Comparison of ENCODE assay signal across 26 mouse cellular contexts in the genomic region with DNA sequence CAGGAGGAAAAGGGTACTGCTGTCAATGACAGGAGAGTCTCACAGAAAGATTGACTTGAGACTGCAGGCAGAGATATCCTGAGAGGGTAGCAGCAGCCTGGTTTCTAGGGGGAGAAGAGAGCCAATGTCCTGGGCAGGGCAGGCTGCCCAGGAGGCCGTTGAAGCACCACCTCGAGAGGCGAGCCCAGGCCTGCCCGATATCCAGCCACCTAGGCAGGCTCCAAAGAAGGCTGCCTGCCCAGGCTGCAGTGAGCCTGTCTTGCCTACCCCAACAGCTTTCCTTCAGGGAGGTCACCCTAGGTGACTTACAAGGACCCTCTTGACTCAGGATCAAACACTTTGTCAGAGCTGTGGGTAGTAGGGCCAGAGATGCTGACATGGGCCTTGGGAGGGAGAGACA. TPM values are rescaled to one million over a fixed set of nuclear protein-coding genes. Genes with fewer than 3 reads are reported as not detected.
DNase-seq lines count a peak whose midpoint lies in the region; ATAC-seq and TF ChIP-seq lines count a peak whose summit lies in the region.
"Had no signal": no experiment of that assay in that cellular context is flagged by ENCODE, and none has a peak within 500 bp of the region (broad histone marks: within the 10 kb centered on the region; RNA-seq: fewer than 3 reads in every experiment).

No protein-coding gene starts in this region.

- no peak for TF ChIP-seq EP300 in stomach, postnatal 0 days (optimal IDR thresholded peaks at IDR 0.05)

- no peak overlapping the region for H3K4me3 ChIP-seq in forebrain, embryonic 13.5 days
- H3K4me3 ChIP-seq in forebrain, embryonic 15.5 days, result no peak overlapping the region
- H3K4me3 ChIP-seq in limb, embryonic 15.5 days, result no peak overlapping the region
- H3K4me3 ChIP-seq in limb, embryonic 10.5 days, result no peak overlapping the region
- no peak overlapping the region for H3K4me3 ChIP-seq in neural tube, embryonic 13.5 days
- no peak overlapping the region for H3K4me3 ChIP-seq in neural tube, embryonic 15.5 days (replicated peaks)
- H3K4me3 ChIP-seq in embryonic facial prominence, embryonic 13.5 days, result no peak overlapping the region
- H3K4me3 ChIP-seq in stomach, postnatal 0 days (ENCODE audit: low read depth, low read length), result no peak overlapping the region
- H3K4me3 ChIP-seq: heart, embryonic 15.5 days; neural tube, embryonic 12.5 days had no signal

- H3K9me3 ChIP-seq in forebrain, embryonic 13.5 days (replicated peaks), result no peaks in the 10 kb centered on the region
- H3K9me3 ChIP-seq in forebrain, embryonic 15.5 days, result no peaks in the 10 kb centered on the region
- no peaks in the 10 kb centered on the region for H3K9me3 ChIP-seq in limb, embryonic 15.5 days
- no peaks in the 10 kb centered on the region for H3K9me3 ChIP-seq in limb, embryonic 10.5 days (replicated peaks)
- H3K9me3 ChIP-seq in neural tube, embryonic 13.5 days, result no peaks in the 10 kb centered on the region
- no peaks in the 10 kb centered on the region for H3K9me3 ChIP-seq in neural tube, embryonic 15.5 days (replicated peaks)
- no peaks in the 10 kb centered on the region for H3K9me3 ChIP-seq in embryonic facial prominence, embryonic 13.5 days
- no peaks in the 10 kb centered on the region for H3K9me3 ChIP-seq in stomach, postnatal 0 days (ENCODE audit: control insufficient read depth, low read length)
- H3K9me3 ChIP-seq: heart, embryonic 15.5 days; midbrain, embryonic 12.5 days; neural tube, embryonic 12.5 days had no signal

- H3K4me2 ChIP-seq in forebrain, embryonic 13.5 days, result no peak overlapping the region
- H3K4me2 ChIP-seq in forebrain, embryonic 15.5 days (replicated peaks), result no peak overlapping the region
- H3K4me2 ChIP-seq in limb, embryonic 15.5 days, result no peak overlapping the region
- H3K4me2 ChIP-seq in neural tube, embryonic 13.5 days, result no peak overlapping the region
- no peak overlapping the region for H3K4me2 ChIP-seq in neural tube, embryonic 15.5 days
- H3K4me2 ChIP-seq in embryonic facial prominence, embryonic 13.5 days, result peak overlapping the region; percentile 80; the same call in 1 of the 2 replicates
- no peak overlapping the region; the same call in 1 of the 2 replicates for H3K4me2 ChIP-seq in stomach, postnatal 0 days (replicated peaks; ENCODE audit: low read depth)

- no peak for ATAC-seq in forebrain, embryonic 13.5 days
- no peak for ATAC-seq in forebrain, embryonic 15.5 days (replicated peaks)
- no peak for ATAC-seq in limb, embryonic 15.5 days (ENCODE audit: insufficient number of reproducible peaks, low FRiP score, low TSS enrichment, low read depth)
- ATAC-seq in neural tube, embryonic 13.5 days (ENCODE audit: low read depth), result no peak
- no peak for ATAC-seq in neural tube, embryonic 15.5 days (ENCODE audit: low FRiP score)
- ATAC-seq in embryonic facial prominence, embryonic 13.5 days (ENCODE audit: insufficient number of reproducible peaks, insufficient read depth, low FRiP score, low TSS enrichment, low read depth), result no peak
- ATAC-seq in stomach, postnatal 0 days (ENCODE audit: low FRiP score, low TSS enrichment), result no peak
- ATAC-seq: CD4-positive, CD25-positive, alpha-beta regulatory T cell, adult 4 months; inflammation-experienced regulatory T-cells, adult 6 months had no signal

- H3K4me1 ChIP-seq in forebrain, embryonic 13.5 days, result peaks cover 19% of the 10 kb centered on the region
- peaks cover 20% of the 10 kb centered on the region for H3K4me1 ChIP-seq in forebrain, embryonic 15.5 days
- H3K4me1 ChIP-seq in limb, embryonic 15.5 days, result peaks cover 33% of the 10 kb centered on the region
- H3K4me1 ChIP-seq in limb, embryonic 10.5 days, result peaks cover 55% of the 10 kb centered on the region
- H3K4me1 ChIP-seq in neural tube, embryonic 13.5 days (replicated peaks), result peaks cover 45% of the 10 kb centered on the region
- H3K4me1 ChIP-seq in neural tube, embryonic 15.5 days, result peaks cover 23% of the 10 kb centered on the region
- H3K4me1 ChIP-seq in embryonic facial prominence, embryonic 13.5 days, result peaks cover 39% of the 10 kb centered on the region
- H3K4me1 ChIP-seq in stomach, postnatal 0 days (replicated peaks; ENCODE audit: control insufficient read depth, insufficient read depth), result 0 out of 2 replicates have a peak, but pooled peaks cover 2% of the 10 kb centered on the region

- 93% methylated on average over 4 of the region's 4 CpGs for WGBS in forebrain, embryonic 13.5 days
- WGBS in forebrain, embryonic 15.5 days, result 90% methylated on average over 4 of the region's 4 CpGs
- WGBS in limb, embryonic 15.5 days, result 79% methylated on average over 4 of the region's 4 CpGs
- 85% methylated on average over 4 of the region's 4 CpGs for WGBS in limb, embryonic 10.5 days
- 86% methylated on average over 4 of the region's 4 CpGs for WGBS in neural tube, embryonic 13.5 days
- 93% methylated on average over 4 of the region's 4 CpGs for WGBS in neural tube, embryonic 15.5 days
- 70% methylated on average over 4 of the region's 4 CpGs for WGBS in embryonic facial prominence, embryonic 13.5 days
- 83% methylated on average over 4 of the region's 4 CpGs for WGBS in stomach, postnatal 0 days

- H3K9ac ChIP-seq in forebrain, embryonic 13.5 days, result 0 out of 2 replicates have a peak overlapping the region, but pooled peaks have one; percentile 17
- H3K9ac ChIP-seq in forebrain, embryonic 15.5 days (replicated peaks), result no peak overlapping the region
- no peak overlapping the region for H3K9ac ChIP-seq in limb, embryonic 15.5 days
- peak overlapping the region; percentile 41; the same call in 1 of the 2 replicates for H3K9ac ChIP-seq in neural tube, embryonic 13.5 days
- H3K9ac ChIP-seq in neural tube, embryonic 15.5 days (replicated peaks), result no peak overlapping the region
- H3K9ac ChIP-seq in embryonic facial prominence, embryonic 13.5 days, result no peak overlapping the region
- H3K9ac ChIP-seq in stomach, postnatal 0 days (ENCODE audit: low read length), result no peak overlapping the region
- H3K9ac ChIP-seq: heart, embryonic 15.5 days; liver, embryonic 14.5 days; midbrain, embryonic 12.5 days; neural tube, embryonic 12.5 days had no signal

- H3K27ac ChIP-seq in forebrain, embryonic 13.5 days, result no peak overlapping the region
- no peak overlapping the region for H3K27ac ChIP-seq in forebrain, embryonic 15.5 days (replicated peaks)
- H3K27ac ChIP-seq in limb, embryonic 15.5 days, result 0 out of 2 replicates have a peak overlapping the region, but pooled peaks have one; percentile 17
- H3K27ac ChIP-seq in limb, embryonic 10.5 days, result no peak overlapping the region
- H3K27ac ChIP-seq in neural tube, embryonic 13.5 days (replicated peaks), result no peak overlapping the region
- no peak overlapping the region for H3K27ac ChIP-seq in neural tube, embryonic 15.5 days (replicated peaks)
- H3K27ac ChIP-seq in embryonic facial prominence, embryonic 13.5 days, result no peak overlapping the region
- no peak overlapping the region for H3K27ac ChIP-seq in stomach, postnatal 0 days (replicated peaks)
- H3K27ac ChIP-seq: heart, embryonic 15.5 days; hindbrain, embryonic 14.5 days; liver, embryonic 14.5 days; midbrain, embryonic 12.5 days; neural tube, embryonic 12.5 days had no signal

- no peak for DNase-seq in limb, embryonic 10.5 days (ENCODE audit: low spot score)
- no peak for DNase-seq in stomach, postnatal 0 days (ENCODE audit: low spot score)
- DNase-seq: adrenal gland, postnatal 14 days; cerebellum, adult 11 months; embryo, embryonic 11 days; gastrocnemius, postnatal 14 days; kidney, adult 11 months; layer of hippocampus, postnatal 36 days; left cerebral cortex, postnatal 4 days; liver; lung, embryonic 14.5 days; retina, postnatal 1 day; right cerebral cortex, postnatal 14 days had no signal

- no peaks in the 10 kb centered on the region for H3K27me3 ChIP-seq in forebrain, embryonic 13.5 days
- no peaks in the 10 kb centered on the region for H3K27me3 ChIP-seq in forebrain, embryonic 15.5 days
- H3K27me3 ChIP-seq in limb, embryonic 15.5 days, result no peaks in the 10 kb centered on the region
- no peaks in the 10 kb centered on the region for H3K27me3 ChIP-seq in limb, embryonic 10.5 days (ENCODE audit: low read depth, poor library complexity, severe bottlenecking)
- no peaks in the 10 kb centered on the region for H3K27me3 ChIP-seq in neural tube, embryonic 13.5 days
- H3K27me3 ChIP-seq in neural tube, embryonic 15.5 days (replicated peaks), result no peaks in the 10 kb centered on the region
- no peaks in the 10 kb centered on the region for H3K27me3 ChIP-seq in embryonic facial prominence, embryonic 13.5 days
- H3K27me3 ChIP-seq in stomach, postnatal 0 days (ENCODE audit: control insufficient read depth, insufficient read depth, low read length), result no peaks in the 10 kb centered on the region
- H3K27me3 ChIP-seq: neural tube, embryonic 12.5 days had no signal

- TF ChIP-seq CTCF in stomach, postnatal 0 days (IDR thresholded peaks at IDR 0.05; ENCODE audit: low read depth), result no peak

- no peaks in the 10 kb centered on the region for H3K36me3 ChIP-seq in forebrain, embryonic 13.5 days (ENCODE audit: poor library complexity, severe bottlenecking)
- no peaks in the 10 kb centered on the region for H3K36me3 ChIP-seq in forebrain, embryonic 15.5 days
- no peaks in the 10 kb centered on the region for H3K36me3 ChIP-seq in limb, embryonic 15.5 days
- H3K36me3 ChIP-seq in limb, embryonic 10.5 days, result no peaks in the 10 kb centered on the region
- no peaks in the 10 kb centered on the region for H3K36me3 ChIP-seq in neural tube, embryonic 13.5 days
- no peaks in the 10 kb centered on the region for H3K36me3 ChIP-seq in neural tube, embryonic 15.5 days
- H3K36me3 ChIP-seq in embryonic facial prominence, embryonic 13.5 days, result no peaks in the 10 kb centered on the region; the same call in 1 of the 2 replicates
- no peaks in the 10 kb centered on the region for H3K36me3 ChIP-seq in stomach, postnatal 0 days (ENCODE audit: control insufficient read depth, insufficient read depth, low read length)
- H3K36me3 ChIP-seq: heart, embryonic 15.5 days; midbrain, embryonic 12.5 days; neural tube, embryonic 12.5 days had no signal

RNA-seq across cellular contexts. Expression of a gene that starts 1.7 kb away (rescaled TPM):
- polyA plus RNA-seq in forebrain, embryonic 13.5 days (2015; fragmentation: Nextera tagmentation; extraction: Ambion mirVana), result 57.1 and 61.2 TPM in 2 replicates
- 59.0 and 63.2 TPM in 2 replicates for polyA plus RNA-seq in forebrain, embryonic 15.5 days (2015; fragmentation: Nextera tagmentation; extraction: Ambion mirVana)
- 70.5 and 71.2 TPM in 2 replicates for polyA plus RNA-seq in limb, embryonic 15.5 days (2015; fragmentation: Nextera tagmentation; extraction: Ambion mirVana)
- polyA plus RNA-seq in limb, embryonic 10.5 days (2016; fragmentation: Nextera tagmentation; extraction: Ambion mirVana), result 76.7 and 79.7 TPM in 2 replicates
- 55.1 and 74.8 TPM in 2 replicates for polyA plus RNA-seq in neural tube, embryonic 13.5 days (2015; fragmentation: Nextera tagmentation; extraction: Ambion mirVana)
- 62.4 and 66.8 TPM in 2 replicates for polyA plus RNA-seq in neural tube, embryonic 15.5 days (2015; fragmentation: Nextera tagmentation; extraction: Ambion mirVana)
- polyA plus RNA-seq in embryonic facial prominence, embryonic 13.5 days (2015; fragmentation: Nextera tagmentation; extraction: Ambion mirVana), result 83.4 and 103 TPM in 2 replicates
- 78.6 and 82.7 TPM in 2 replicates for polyA plus RNA-seq in stomach, postnatal 0 days (2015; fragmentation: Nextera tagmentation; extraction: Ambion mirVana)

RNA-seq across cellular contexts. Expression of a gene that starts 10.7 kb away (rescaled TPM):
- polyA plus RNA-seq in forebrain, embryonic 13.5 days (2015; fragmentation: Nextera tagmentation; extraction: Ambion mirVana), result 4.1 TPM in 2 replicates
- 8.3 and 9.1 TPM in 2 replicates for polyA plus RNA-seq in forebrain, embryonic 15.5 days (2015; fragmentation: Nextera tagmentation; extraction: Ambion mirVana)
- polyA plus RNA-seq in limb, embryonic 15.5 days (2015; fragmentation: Nextera tagmentation; extraction: Ambion mirVana), result 10.3 and 11.6 TPM in 2 replicates
- polyA plus RNA-seq in limb, embryonic 10.5 days (2016; fragmentation: Nextera tagmentation; extraction: Ambion mirVana), result 3.5 and 4.5 TPM in 2 replicates
- 8.6 and 9.6 TPM in 2 replicates for polyA plus RNA-seq in neural tube, embryonic 13.5 days (2015; fragmentation: Nextera tagmentation; extraction: Ambion mirVana)
- polyA plus RNA-seq in neural tube, embryonic 15.5 days (2015; fragmentation: Nextera tagmentation; extraction: Ambion mirVana), result 13.6 and 14.8 TPM in 2 replicates
- polyA plus RNA-seq in embryonic facial prominence, embryonic 13.5 days (2015; fragmentation: Nextera tagmentation; extraction: Ambion mirVana), result 7.4 and 11.5 TPM in 2 replicates
- 3.2 and 4.5 TPM in 2 replicates for polyA plus RNA-seq in stomach, postnatal 0 days (2015; fragmentation: Nextera tagmentation; extraction: Ambion mirVana)

RNA-seq across cellular contexts. Expression of a gene that starts 36.0 kb away (rescaled TPM):
- polyA plus RNA-seq in forebrain, embryonic 13.5 days (2015; fragmentation: Nextera tagmentation; extraction: Ambion mirVana), result 30.3 and 32.7 TPM in 2 replicates
- polyA plus RNA-seq in forebrain, embryonic 15.5 days (2015; fragmentation: Nextera tagmentation; extraction: Ambion mirVana), result 46.1 and 48.1 TPM in 2 replicates
- polyA plus RNA-seq in limb, embryonic 15.5 days (2015; fragmentation: Nextera tagmentation; extraction: Ambion mirVana), result 25.4 and 26.3 TPM in 2 replicates
- polyA plus RNA-seq in limb, embryonic 10.5 days (2016; fragmentation: Nextera tagmentation; extraction: Ambion mirVana), result 25.6 and 27.9 TPM in 2 replicates
- 35.0 and 41.4 TPM in 2 replicates for polyA plus RNA-seq in neural tube, embryonic 13.5 days (2015; fragmentation: Nextera tagmentation; extraction: Ambion mirVana)
- 46.3 and 50.0 TPM in 2 replicates for polyA plus RNA-seq in neural tube, embryonic 15.5 days (2015; fragmentation: Nextera tagmentation; extraction: Ambion mirVana)
- polyA plus RNA-seq in embryonic facial prominence, embryonic 13.5 days (2015; fragmentation: Nextera tagmentation; extraction: Ambion mirVana), result 29.3 and 29.5 TPM in 2 replicates
- polyA plus RNA-seq in stomach, postnatal 0 days (2015; fragmentation: Nextera tagmentation; extraction: Ambion mirVana), result 17.1 and 19.7 TPM in 2 replicates

Comparison
In these comparisons a context has a peak if more than half of its experiments do, and no peak if none do; other contexts are left out.
1. H3K9ac ChIP-seq: peak in forebrain, embryonic 13.5 days (single experiment) and neural tube, embryonic 13.5 days (single experiment); none in forebrain, embryonic 15.5 days (single experiment), limb, embryonic 15.5 days (single experiment), neural tube, embryonic 15.5 days (single experiment), embryonic facial prominence, embryonic 13.5 days (single experiment) and stomach, postnatal 0 days (single experiment).